Mouse (Mus musculus): ENCODE data around the gene Nprl3.

DNA sequence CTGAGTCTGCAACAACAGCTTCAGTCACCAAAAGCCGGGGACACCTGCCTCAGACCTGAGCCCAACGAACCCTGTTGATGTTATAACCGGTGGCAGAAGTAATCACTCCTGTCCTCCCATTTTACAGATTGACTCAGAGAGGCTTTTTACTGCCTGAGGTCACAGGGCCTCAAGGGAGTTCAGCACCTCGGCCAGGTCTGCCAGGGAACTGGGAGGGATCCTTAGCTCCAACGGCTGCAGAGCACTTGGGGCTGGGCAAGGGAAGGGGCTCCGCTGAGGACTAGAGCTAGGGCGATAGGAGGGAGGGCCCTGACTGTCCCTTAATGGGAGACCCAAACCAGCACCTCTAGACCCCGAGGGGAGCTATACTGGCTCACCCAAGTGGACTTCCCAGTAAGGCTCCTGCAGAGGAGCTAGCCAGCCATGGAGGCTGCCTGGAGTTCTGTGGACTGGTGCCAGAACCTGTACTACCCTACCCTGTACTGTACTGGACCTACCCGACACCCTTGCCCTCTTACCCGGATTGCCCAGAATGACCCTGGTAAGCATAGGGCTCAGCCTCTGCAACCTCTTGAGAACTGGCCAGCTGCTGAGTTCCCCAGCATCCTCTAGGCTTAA is 46.8 kb downstream of the Nprl3 start:
- TF ChIP-seq CTCF (IDR thresholded peaks at IDR 0.05; ENCODE audit: borderline replicate concordance, control insufficient read depth, extremely low read depth, insufficient read depth, low read length, poor library complexity): no peak
- no peak for TF ChIP-seq POLR2A (IDR thresholded peaks at IDR 0.05; ENCODE audit: control insufficient read depth, extremely low read depth, insufficient read depth, low read length, poor library complexity)

Measured in thymus, adult 2 months (tissue).